Mouse (Mus musculus) left cerebral cortex, adult 8-10 months (tissue): Measurements from ENCODE around the gene Olfr123. TPM values are rescaled to one million over a fixed set of nuclear protein-coding genes. Genes with fewer than 3 reads are reported as not detected.

Source experiments
- DNase-seq, 2 experiments: peaks; one replicate each; pipeline ENCODE4 v3.0.0; 2022; ENCODE audit warnings: low spot score in 2 of 2
- total RNA-seq, 4 experiments: library from RNA; stranded (reverse); gene quantifications; 2 replicates each; pipeline ENCODE4 v1.2.4; 2022

The Olfr123 gene
- total RNA-seq: not detected

DNA sequence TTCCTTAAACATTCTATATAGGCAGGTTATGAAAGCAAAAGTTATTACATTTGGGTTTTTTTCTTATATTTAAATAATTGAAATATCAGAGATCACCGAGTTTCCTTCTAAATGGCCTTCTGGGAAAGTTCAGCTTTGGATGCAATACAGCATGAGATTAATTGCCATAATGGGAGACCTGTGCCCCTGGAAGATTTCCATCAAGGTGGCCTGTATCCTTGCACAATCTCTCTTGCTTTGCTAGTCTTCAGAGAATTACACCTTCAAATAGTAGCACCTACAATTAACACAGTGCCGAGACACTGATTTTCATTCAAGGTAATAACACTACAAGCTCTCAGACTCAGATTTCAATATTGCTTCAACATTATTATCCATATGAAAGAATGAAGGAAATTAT lies at the start of gene Olfr123:
Gene Olfr123 (plus strand): TSS at position 301 of the 400 bp plus-strand sequence.
- no peak for DNase-seq

DNA sequence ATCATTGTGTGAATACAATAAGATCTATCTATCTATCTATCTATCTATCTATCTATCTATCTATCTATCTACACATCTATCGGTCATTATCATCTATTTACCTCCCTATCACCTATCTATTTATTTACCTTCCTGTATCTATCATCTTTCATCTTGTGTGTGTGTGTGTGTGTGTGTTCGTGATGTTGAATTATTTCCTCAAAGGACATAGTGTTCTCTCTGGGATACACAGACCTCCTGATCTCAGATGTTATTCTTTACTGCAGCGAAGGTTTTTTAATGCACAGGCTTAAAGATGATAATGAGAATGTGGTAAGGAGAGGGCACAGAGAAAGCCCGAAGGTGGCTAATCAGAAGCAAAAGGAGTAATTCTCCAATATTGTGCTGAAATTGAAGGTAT lies 25.0 kb upstream of the Olfr123 start, which contains the start of gene Olfr122:
Gene Olfr122 (plus strand): TSS at position 301 of the 400 bp plus-strand sequence.
- no peak for DNase-seq

DNA sequence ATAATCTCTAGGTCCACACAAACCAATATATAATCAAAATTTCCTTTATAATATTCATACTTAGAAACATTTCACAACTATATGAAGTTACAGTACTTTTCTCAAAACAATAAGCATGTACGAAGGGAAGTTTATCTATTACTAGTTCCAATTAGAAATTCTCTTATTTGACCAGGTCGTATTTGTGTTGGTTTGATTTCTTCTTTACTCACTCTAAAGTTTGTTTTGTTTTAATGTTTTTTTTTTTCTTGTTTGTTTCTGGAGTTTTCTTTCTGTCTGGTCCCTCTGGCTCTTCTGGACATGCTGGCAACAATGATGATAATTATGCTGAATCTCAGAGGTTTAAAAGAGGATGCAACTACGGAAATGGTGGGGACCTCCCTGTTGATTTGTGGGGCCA lies 6.3 kb downstream of the Olfr123 start, which contains the start of gene Olfr124:
Gene Olfr124 (plus strand): TSS at position 301 of the 400 bp plus-strand sequence.
- no peak for DNase-seq

DNA sequence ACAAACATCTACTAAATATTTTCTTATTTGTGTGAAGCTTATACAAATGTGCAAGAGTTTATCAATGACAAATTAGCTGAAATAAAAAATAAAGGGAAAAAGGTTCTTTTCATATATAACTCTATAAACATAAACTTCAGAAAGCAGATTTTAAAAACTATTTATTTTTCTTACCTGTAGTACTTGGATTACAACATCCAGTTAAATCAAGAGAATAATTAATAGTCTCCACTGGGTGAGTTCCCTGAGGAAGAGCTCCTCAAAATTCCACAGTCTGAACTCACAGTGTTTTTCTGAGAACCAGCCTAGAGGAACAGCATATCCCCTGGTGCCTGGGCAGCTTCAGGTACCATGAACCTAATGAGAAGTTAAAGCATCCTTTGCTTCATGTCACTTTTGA lies 39.3 kb downstream of the Olfr123 start, which contains the start of gene Olfr125:
Gene Olfr125 (plus strand): TSS at position 301 of the 400 bp plus-strand sequence.
- DNase-seq: no peak

DNA sequence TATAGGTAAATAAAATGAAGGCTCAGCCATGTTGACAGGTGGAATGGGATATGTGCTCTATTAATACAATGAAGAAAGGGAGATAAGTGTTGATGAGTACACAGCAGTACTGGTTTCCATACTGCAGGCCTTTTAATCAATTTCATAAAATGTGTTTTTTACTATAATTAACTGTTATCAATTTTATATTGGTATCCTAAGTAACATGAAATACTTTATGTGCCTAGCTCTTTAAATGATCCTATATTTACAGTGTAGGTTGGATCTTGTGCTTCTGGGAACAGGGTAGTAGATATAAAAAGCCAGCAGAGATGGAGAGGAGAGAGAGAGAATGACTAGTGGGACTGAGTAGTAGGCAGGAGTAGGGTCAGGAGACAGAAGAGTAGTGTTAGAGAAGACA lies 53.9 kb downstream of the Olfr123 start, which contains the start of gene Olfr126:
Gene Olfr126 (plus strand): TSS at position 301 of the 400 bp plus-strand sequence.
- DNase-seq: no peak

Other genes starting within 250 kb of the Olfr123 start
- gene Olfr112, start 224.1 kb upstream of the Olfr123 start, total RNA-seq: not detected
- gene Olfr113, start 215.9 kb upstream of the Olfr123 start, total RNA-seq: not detected
- gene Olfr114, start 200.8 kb upstream of the Olfr123 start, total RNA-seq: not detected
- not detected for gene Olfr115, start 166.4 kb upstream of the Olfr123 start, total RNA-seq
- gene Olfr116, start 166.3 kb upstream of the Olfr123 start, total RNA-seq: not detected
- gene Olfr117, start 129.7 kb upstream of the Olfr123 start, total RNA-seq: not detected
- gene Olfr118, start 126.5 kb upstream of the Olfr123 start, total RNA-seq: not detected
- gene Olfr119, start 97.0 kb upstream of the Olfr123 start, total RNA-seq: not detected
- gene Olfr120, start 71.7 kb upstream of the Olfr123 start, total RNA-seq: not detected
- gene Olfr121, start 44.7 kb upstream of the Olfr123 start, total RNA-seq: not detected
- gene Olfr122, start 24.9 kb upstream of the Olfr123 start, total RNA-seq: not detected
- gene Olfr124, start 6.4 kb downstream of the Olfr123 start, total RNA-seq: not detected
- not detected for gene Olfr125, start 39.4 kb downstream of the Olfr123 start, total RNA-seq
- gene Olfr126, start 54.0 kb downstream of the Olfr123 start, total RNA-seq: not detected
- gene Olfr127, start 106.9 kb downstream of the Olfr123 start, total RNA-seq: not detected
- gene Olfr128, start 127.0 kb downstream of the Olfr123 start, total RNA-seq: not detected
- not detected for gene Olfr761, start 159.6 kb downstream of the Olfr123 start, total RNA-seq